Mouse (Mus musculus) midbrain, postnatal 0 days (tissue): ENCODE measurements around the gene Hist3h2a. TPM values are rescaled to one million over a fixed set of nuclear protein-coding genes. Genes with fewer than 3 reads are reported as not detected.
A peak's percentile ranks its signal among the peaks of the same experiment; 100 is the strongest.

Source experiments
- ATAC-seq: fragments of 200-750 bp; cut with Nextera tagmentation; 2 replicates; pipeline ENCODE4 v1.8.0; 2017; ENCODE audit warnings: moderate number of reproducible peaks, mild to moderate bottlenecking, moderate TSS enrichment, moderate library complexity; ENCODE audit not compliant: low FRiP score
- DNase-seq: peaks from one replicate; pipeline ENCODE4 v3.0.0-alpha.2; 2015; ENCODE audit warnings: low spot score
- H3K27ac ChIP-seq: fragments of 300-500 bp; sonication (generic); 2 replicates; pipeline ENCODE4 v1.5.1; 2014; ENCODE audit warnings: low read depth, mild to moderate bottlenecking, low read length, mixed read lengths
- H3K27me3 ChIP-seq: fragments of 300-500 bp; sonication (generic); 2 replicates; pipeline ENCODE4 v1.6.1; 2014; ENCODE audit warnings: low read length, control low read depth, mixed read lengths; ENCODE audit not compliant: insufficient read depth
- H3K36me3 ChIP-seq: fragments of 300-500 bp; sonication (generic); 2 replicates; pipeline ENCODE4 v1.6.1; 2014; ENCODE audit warnings: low read length, control low read depth, mixed read lengths; ENCODE audit not compliant: insufficient read depth
- H3K4me1 ChIP-seq: fragments of 300-500 bp; sonication (generic); 2 replicates; pipeline ENCODE4 v1.6.1; 2014; ENCODE audit warnings: mild to moderate bottlenecking, control low read depth, antibody characterized with exemption, low read length, mixed read lengths; ENCODE audit not compliant: insufficient read depth
- H3K4me2 ChIP-seq: fragments of 300-500 bp; sonication (generic); 2 replicates; pipeline ENCODE4 v1.6.1; 2014; ENCODE audit warnings: low read depth, mild to moderate bottlenecking, low read length, mixed read lengths; ENCODE audit not compliant: poor library complexity, severe bottlenecking
- H3K4me3 ChIP-seq: fragments of 300-500 bp; sonication (generic); 2 replicates; pipeline ENCODE4 v1.5.1; 2014; ENCODE audit warnings: low read depth, mild to moderate bottlenecking, low read length, moderate library complexity
- H3K9ac ChIP-seq: fragments of 300-500 bp; sonication (generic); replicated peaks from 2 replicates; pipeline ENCODE4 v1.6.1; 2014; ENCODE audit warnings: mild to moderate bottlenecking, low read length, moderate library complexity, mixed read lengths; ENCODE audit not compliant: poor library complexity, severe bottlenecking
- H3K9me3 ChIP-seq: fragments of 300-500 bp; sonication (generic); 2 replicates; pipeline ENCODE4 v1.6.1; 2016; ENCODE audit warnings: low read length, control low read depth
- CTCF ChIP-seq: IDR thresholded peaks from 2 replicates; pipeline ENCODE4 v1.5.1; 2016; ENCODE audit warnings: antibody characterized with exemption, mild to moderate bottlenecking
- WGBS: fragments of 180-500 bp; shearing (Covaris S2); extraction: QIAGEN DNeasy Blood & Tissue Kit; methylation state at CpG from one replicate; pipeline ENCODE4 v1.1.7; 2014; 5-methylcytosine and 5-hydroxymethylcytosine counted together
- polyA plus RNA-seq: library from polyadenylated mRNA; unstranded; fragments of >200 nt; fragmentation: Nextera tagmentation; extraction: Ambion mirVana; gene quantifications from 2 replicates; pipeline ENCODE4 v1.2.1, GENCODE M21; 2015
- total RNA-seq: library from RNA; depleted of rRNA; stranded (reverse); fragments of >200 nt; gene quantifications from 2 replicates; pipeline ENCODE4 v1.2.3, GENCODE M21; 2014

Gene Hist3h2a
- total and polyA plus RNA-seq, 2 experiments from 2014 or later = 42.0 to 242 TPM

GRCm38 (mm10) chr11:58929055-58929454 is 25.4 kb upstream of the Hist3h2a start:
- H3K27me3 ChIP-seq = no peaks in the 10 kb centered on the region

GRCm38 (mm10) chr11:58929641-58930040 is 24.8 kb upstream of the Hist3h2a start:
- ATAC-seq = no peak
- peaks cover 31% of the 10 kb centered on the region for H3K36me3 ChIP-seq

More at GRCm38 (mm10) chr11:58929055-58929454, 25.4 kb upstream of the Hist3h2a start:
- WGBS = 77% methylated on average over 4 of the region's 4 CpGs
- Histone ChIP-seq H3K4me2 (no peak overlapping the region), H3K36me3 (peaks cover 26% of the 10 kb centered on the region), H3K4me1 (no peaks in the 10 kb centered on the region), H3K4me3 (no peak overlapping the region), H3K27ac (no peak overlapping the region), H3K9me3 (no peaks in the 10 kb centered on the region), H3K9ac (no peak overlapping the region)
- ATAC-seq (no peak), DNase-seq (no peak)
- TF ChIP-seq CTCF = no peak

GRCm38 (mm10) chr11:58930254-58930653 is 24.2 kb upstream of the Hist3h2a start:
- Histone ChIP-seq H3K36me3 (peaks cover 31% of the 10 kb centered on the region), H3K4me2 (no peak overlapping the region), H3K9ac (no peak overlapping the region), H3K4me1 (no peaks in the 10 kb centered on the region), H3K27ac (no peak overlapping the region), H3K9me3 (no peaks in the 10 kb centered on the region), H3K27me3 (no peaks in the 10 kb centered on the region), H3K4me3 (no peak overlapping the region)
- no peak for DNase-seq
- 92% methylated on average over 3 of the region's 3 CpGs for WGBS
- ATAC-seq = no peak
- no peak for TF ChIP-seq CTCF

More at GRCm38 (mm10) chr11:58929641-58930040, 24.8 kb upstream of the Hist3h2a start:
- no peaks in the 10 kb centered on the region for H3K4me1 ChIP-seq
- no peak overlapping the region for H3K4me2 ChIP-seq
- TF ChIP-seq CTCF = no peak
- H3K9me3 ChIP-seq = no peaks in the 10 kb centered on the region
- H3K27ac ChIP-seq = no peak overlapping the region
- no peak overlapping the region for H3K4me3 ChIP-seq
- WGBS = 61% methylated on average over 3 of the region's 3 CpGs
- no peaks in the 10 kb centered on the region for H3K27me3 ChIP-seq
- no peak for DNase-seq
- no peak overlapping the region for H3K9ac ChIP-seq

GRCm38 (mm10) chr11:58931576-58931975 is 22.9 kb upstream of the Hist3h2a start:
- peak; percentile 21; the same call in 1 of the 2 replicates for ATAC-seq
- TF ChIP-seq CTCF = peak; percentile 64
- H3K36me3 ChIP-seq = peaks cover 42% of the 10 kb centered on the region
- no peak overlapping the region for H3K9ac ChIP-seq
- H3K27me3 ChIP-seq = no peaks in the 10 kb centered on the region
- H3K4me3 ChIP-seq = no peak overlapping the region
- no peak overlapping the region for H3K4me2 ChIP-seq
- H3K4me1 ChIP-seq = no peaks in the 10 kb centered on the region
- no peaks in the 10 kb centered on the region for H3K9me3 ChIP-seq
- peak; percentile 50 for DNase-seq
- no peak overlapping the region for H3K27ac ChIP-seq
- WGBS = 85% methylated on average over 4 of the region's 4 CpGs

- under 1% methylated on average over 13 of the region's 13 CpGs for WGBS
- H3K4me3 ChIP-seq = peak overlapping the region; percentile 98
- ATAC-seq (peak; percentile 2; the same call in 1 of the 2 replicates), DNase-seq (peak; percentile 35)
- peak overlapping the region; percentile 93 for H3K27ac ChIP-seq
- H3K9me3 ChIP-seq = no peaks in the 10 kb centered on the region
- H3K4me1 ChIP-seq = peaks cover 10% of the 10 kb centered on the region
- peaks cover 31% of the 10 kb centered on the region for H3K36me3 ChIP-seq
- peak overlapping the region; percentile 85 for H3K4me2 ChIP-seq
- no peak for TF ChIP-seq CTCF
- no peaks in the 10 kb centered on the region for H3K27me3 ChIP-seq
- H3K9ac ChIP-seq = peak overlapping the region; percentile 97
Observed at GRCm38 (mm10) chr11:58937909-58938308, 16.6 kb upstream of the Hist3h2a start.

GRCm38 (mm10) chr11:58938322-58939087 is 16.0 kb upstream of the Hist3h2a start, which contains the start of gene Rnf187:
Gene Rnf187 (minus strand): TSS chr11:58938916.
- H3K9me3 ChIP-seq = no peaks in the 10 kb centered on the region
- peak; percentile 97 for DNase-seq
- no peaks in the 10 kb centered on the region for H3K27me3 ChIP-seq
- peak; percentile 97 for ATAC-seq
- H3K4me3 ChIP-seq = peak within 1 kb of the TSS; percentile 98
- under 1% methylated on average over 59 of the region's 95 CpGs for WGBS
- peaks cover 26% of the 10 kb centered on the region for H3K36me3 ChIP-seq
- H3K4me1 ChIP-seq = peaks cover 10% of the 10 kb centered on the region
- H3K9ac ChIP-seq = peak within 1 kb of the TSS; percentile 97
- peak within 1 kb of the TSS; percentile 85 for H3K4me2 ChIP-seq
- peak within 1 kb of the TSS; percentile 93 for H3K27ac ChIP-seq
- TF ChIP-seq CTCF = no peak
